Mouse (Mus musculus): Measurements from ENCODE around the gene Jmjd4.

The Jmjd4 gene

GRCm38 (mm10) chr11:59451086-59451485 lies 1.2 kb downstream of the Jmjd4 start, which contains the start of gene Snap47:
Snap47 (minus strand) TSS chr11:59451186.
- POLR2A ChIA-PET = interaction anchor here in 3 of 4 experiments (0.5 to 5.4 kb wide), 8 partner anchors 8 to 162 kb away, joined by 3 to 41 read pairs (median 6); partner anchors contain the start of gene Zfp867 (in 2 of the 3)
- CTCF ChIA-PET = no interaction called here

DNA sequence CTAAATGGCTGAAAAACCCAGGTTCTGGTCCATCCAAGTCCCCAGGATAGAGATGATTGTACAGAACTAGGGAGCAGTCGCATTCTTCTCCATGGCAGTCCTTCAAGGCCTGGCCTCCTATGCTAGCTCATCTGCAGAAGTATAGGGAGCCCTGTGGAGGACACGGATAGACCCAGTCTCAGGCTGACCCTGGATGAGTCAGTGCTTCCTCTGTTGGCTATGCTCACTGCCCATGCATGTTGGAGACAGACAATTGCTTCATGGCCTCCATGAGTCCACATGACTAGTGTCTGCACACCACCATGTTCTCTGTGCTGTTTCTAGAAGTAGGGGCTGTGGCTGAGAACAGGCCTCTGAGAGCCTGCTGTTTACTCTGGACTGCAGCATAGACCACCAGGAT lies 6.5 kb downstream of the Jmjd4 start:
- POLR2A ChIA-PET = interaction anchor here in 2 of 4 experiments (1.1 to 4.5 kb wide), 6 partner anchors 10 to 150 kb away, joined by 3 to 35 read pairs (median 3); partner anchors contain the start of genes Wnt9a (in 1 of the 2) and Zfp867 (in 1 of the 2)
- CTCF ChIA-PET = no interaction called here

DNA sequence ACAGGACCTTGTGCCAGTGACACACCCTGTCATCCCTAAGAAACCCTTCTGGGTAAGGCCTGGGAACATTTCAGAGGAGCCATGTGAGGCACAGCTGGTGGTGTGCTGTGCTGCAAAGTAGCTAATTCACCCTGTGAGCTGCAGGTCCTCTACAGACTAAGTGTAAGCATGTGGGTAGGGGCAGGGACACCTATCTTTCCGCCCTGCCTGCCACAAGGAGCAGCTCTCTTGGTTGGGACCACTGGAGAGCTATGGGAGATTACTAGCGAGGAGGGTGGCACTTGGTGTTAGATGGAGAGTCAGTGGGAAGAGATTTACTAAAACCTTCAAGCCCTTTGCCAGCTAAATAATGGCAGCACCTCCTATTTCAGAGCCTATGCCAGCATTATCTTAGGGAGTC lies 7.0 kb downstream of the Jmjd4 start:
- POLR2A ChIA-PET = interaction anchor here in 2 of 4 experiments (0.7 to 4.5 kb wide), 7 partner anchors 10 to 150 kb away, joined by 3 to 35 read pairs (median 3); partner anchors contain the start of genes Wnt9a (in 1 of the 2) and Zfp867 (in 1 of the 2)
- CTCF ChIA-PET = interaction anchor here in 1 of 4 experiments (0.6 kb wide), 1 partner anchor 14 kb away, joined by 8 read pairs; no protein-coding TSS in a partner anchor

- CTCF ChIA-PET = interaction anchor here (0.7 to 1.7 kb wide), 9 partner anchors 12 to 360 kb away, joined by 3 to 5 read pairs (median 3); partner anchors contain the start of gene Zfp867 (in 1 of the 4)
- POLR2A ChIA-PET = interaction anchor here (0.6 to 4.5 kb wide), 28 partner anchors 8 to 353 kb away, joined by 3 to 35 read pairs (median 4); partner anchors contain the start of genes Jmjd4 (in 3 of the 4), Zfp867 (in 3 of the 4), Wnt9a (in 2 of the 4) and Snap47 (in 1 of the 4)
Observed at GRCm38 (mm10) chr11:59458973-59459372, 9.1 kb downstream of the Jmjd4 start.

DNA sequence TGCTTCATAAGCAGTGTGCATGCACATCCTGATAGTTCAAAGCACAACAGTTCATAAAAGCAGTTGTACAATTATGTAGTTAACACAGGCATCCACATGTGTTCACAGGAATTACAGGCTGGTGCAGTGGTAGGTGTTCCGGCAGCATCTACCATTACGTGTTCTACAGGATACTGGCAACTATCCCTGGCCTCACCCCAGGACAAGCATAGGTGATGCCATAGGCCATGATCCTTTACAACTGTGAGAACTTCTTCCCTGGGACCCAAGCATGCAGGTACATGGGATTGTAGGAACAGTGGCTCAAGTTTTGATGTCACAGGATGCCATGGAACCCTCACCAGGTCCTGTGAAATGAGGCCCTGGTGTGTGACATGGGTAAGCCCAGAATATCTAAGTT lies 10.6 kb downstream of the Jmjd4 start:
- POLR2A ChIA-PET = interaction anchor here in 2 of 4 experiments (1.0 to 4.5 kb wide), 6 partner anchors 11 to 23 kb away, joined by 3 to 35 read pairs (median 6); partner anchors contain the start of genes Jmjd4 (in 1 of the 2) and Zfp867 (in 1 of the 2)
- CTCF ChIA-PET = no interaction called here

DNA sequence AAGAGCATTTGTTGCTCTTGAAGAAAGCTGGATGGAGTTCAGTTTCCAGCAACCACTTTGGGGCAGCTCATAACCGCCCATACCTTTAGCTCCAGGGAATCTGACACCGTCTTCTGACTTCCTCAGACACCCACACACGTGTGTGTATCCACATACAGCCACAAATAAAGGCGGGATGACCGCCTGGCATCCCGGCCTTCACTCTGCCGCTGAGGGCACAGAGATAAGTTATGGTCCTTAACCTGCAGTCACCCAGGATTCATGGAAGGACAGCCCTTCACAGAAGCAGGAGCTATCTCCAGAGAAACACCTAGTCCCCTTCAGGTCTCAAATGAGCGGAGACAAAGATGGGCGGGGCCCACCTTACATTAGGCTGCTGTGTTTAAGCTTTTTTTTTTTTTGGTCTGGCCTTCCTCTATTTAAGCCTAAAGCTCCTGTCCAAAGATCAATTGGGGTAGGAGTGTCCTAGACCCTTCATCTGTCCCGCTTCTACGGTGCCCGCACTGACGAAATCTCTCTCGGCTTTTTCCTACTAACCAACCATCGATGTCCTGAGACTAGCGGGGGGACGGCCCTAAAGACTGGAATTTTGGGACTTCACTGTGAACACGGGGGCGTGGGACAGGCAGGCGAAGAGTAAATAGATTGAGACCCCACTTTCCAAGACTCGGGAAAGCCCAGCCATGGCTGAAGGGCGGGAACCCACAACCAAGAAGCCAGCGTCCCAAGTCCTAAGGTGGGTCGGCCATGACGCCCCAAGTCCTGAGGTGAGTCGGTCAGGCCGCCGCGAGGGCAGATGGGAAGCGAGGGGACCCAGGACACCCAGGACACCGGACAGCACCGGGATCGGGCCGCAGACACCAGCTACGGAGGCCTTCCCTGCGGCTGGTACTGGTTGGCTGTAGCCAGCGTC lies 21.8 kb downstream of the Jmjd4 start:
- ChIA-PET POLR2A (interaction anchor here (0.5 to 5.7 kb wide), 72 partner anchors 9 to 368 kb away, joined by 3 to 57 read pairs (median 4); partner anchors contain the start of genes Snap47 (in 3 of the 4), Jmjd4 (in 2 of the 4), Wnt9a (in 2 of the 4) and Cops3 (in 1 of the 4)), CTCF (interaction anchor here (0.6 to 3.8 kb wide), 23 partner anchors 11 to 340 kb away, joined by 3 to 33 read pairs (median 4); partner anchors contain the start of genes Wnt9a (in 1 of the 4) and Zkscan17 (in 1 of the 4))

DNA sequence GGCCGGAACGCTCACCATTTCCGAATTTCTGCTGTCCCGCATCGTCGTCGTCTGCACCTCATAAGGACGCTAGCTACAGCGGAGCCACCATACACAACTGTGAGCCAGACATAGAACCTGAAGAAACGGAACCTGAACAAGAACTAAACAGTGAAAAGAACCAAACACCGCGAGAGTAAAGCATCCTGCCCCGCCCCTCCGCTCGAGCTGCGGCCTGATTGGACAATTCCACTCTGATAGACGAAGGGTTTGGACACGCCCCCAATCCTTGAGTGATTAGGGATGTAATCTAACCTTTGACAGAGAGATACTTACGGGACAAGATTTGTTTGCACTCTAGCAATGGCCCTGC lies 22.5 kb downstream of the Jmjd4 start, which contains the start of gene Zfp867:
TSS of gene Zfp867 (minus strand) at position 149 of the 352 bp plus-strand sequence.
- ChIA-PET CTCF (interaction anchor here in 3 of 4 experiments (0.6 to 3.8 kb wide), 15 partner anchors 11 to 253 kb away, joined by 3 to 33 read pairs (median 5); partner anchors contain the start of genes Wnt9a (in 1 of the 3) and Zkscan17 (in 1 of the 3)), POLR2A (interaction anchor here (0.5 to 5.7 kb wide), 56 partner anchors 8 to 634 kb away, joined by 3 to 57 read pairs (median 4); partner anchors contain the start of genes Jmjd4 (in 3 of the 4), Snap47 (in 3 of the 4), Cops3 (in 1 of the 4) and Iba57 (in 1 of the 4))

- ChIA-PET POLR2A (no interaction called here), CTCF (interaction anchor here in 1 of 4 experiments (0.6 kb wide), 1 partner anchor 175 kb away, joined by 3 read pairs; no protein-coding TSS in a partner anchor)
Observed at GRCm38 (mm10) chr11:59477240-59477639, 27.4 kb downstream of the Jmjd4 start.

DNA sequence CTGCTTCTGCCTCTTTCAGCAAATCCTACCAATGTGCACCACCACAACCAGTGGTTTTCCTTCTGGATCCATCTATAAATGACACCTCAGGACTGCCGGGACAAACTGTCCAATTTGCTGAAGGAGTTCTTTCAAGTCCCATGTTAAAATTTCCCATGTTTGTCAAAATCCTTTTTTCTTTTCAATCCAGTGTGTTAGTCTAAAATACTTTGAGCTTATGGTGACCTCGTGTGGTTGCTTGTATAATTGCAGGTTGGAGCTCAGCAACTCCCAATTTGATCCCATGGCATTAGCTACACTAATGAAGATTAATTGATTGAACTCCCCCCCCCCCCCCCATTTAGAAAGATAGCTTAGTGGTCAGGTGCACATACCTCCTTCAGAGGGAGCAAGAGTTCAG lies 33.4 kb downstream of the Jmjd4 start:
- ChIA-PET POLR2A (interaction anchor here (0.6 to 7.9 kb wide), 27 partner anchors 11 to 303 kb away, joined by 3 to 57 read pairs (median 4); partner anchors contain the start of genes Wnt9a (in 3 of the 4), Zfp867 (in 2 of the 4) and Zkscan17 (in 1 of the 4)), CTCF (interaction anchor here (0.5 to 3.3 kb wide), 74 partner anchors 8 to 1275 kb away, joined by 3 to 51 read pairs (median 4); partner anchors contain the start of genes Wnt9a (in 2 of the 4), Zfp867 (in 2 of the 4) and Zkscan17 (in 2 of the 4))

GRCm38 (mm10) chr11:59485641-59486040 lies 35.8 kb downstream of the Jmjd4 start:
- ChIA-PET POLR2A (interaction anchor here in 3 of 4 experiments (0.7 to 7.9 kb wide), 12 partner anchors 13 to 344 kb away, joined by 3 to 57 read pairs (median 4); partner anchors contain the start of genes Zfp867 (in 3 of the 3) and Wnt9a (in 1 of the 3)), CTCF (interaction anchor here (0.8 to 3.3 kb wide), 7 partner anchors 12 to 188 kb away, joined by 3 to 42 read pairs (median 4); no protein-coding TSS in a partner anchor)

- CTCF ChIA-PET = interaction anchor here (0.5 to 3.3 kb wide), 5 partner anchors 12 to 186 kb away, joined by 3 to 42 read pairs (median 6); no protein-coding TSS in a partner anchor
- POLR2A ChIA-PET = interaction anchor here in 3 of 4 experiments (0.7 to 7.9 kb wide), 10 partner anchors 12 to 344 kb away, joined by 3 to 57 read pairs (median 4); partner anchors contain the start of gene Zfp867 (in 3 of the 3)
Observed at GRCm38 (mm10) chr11:59486222-59486621, 36.4 kb downstream of the Jmjd4 start.

DNA sequence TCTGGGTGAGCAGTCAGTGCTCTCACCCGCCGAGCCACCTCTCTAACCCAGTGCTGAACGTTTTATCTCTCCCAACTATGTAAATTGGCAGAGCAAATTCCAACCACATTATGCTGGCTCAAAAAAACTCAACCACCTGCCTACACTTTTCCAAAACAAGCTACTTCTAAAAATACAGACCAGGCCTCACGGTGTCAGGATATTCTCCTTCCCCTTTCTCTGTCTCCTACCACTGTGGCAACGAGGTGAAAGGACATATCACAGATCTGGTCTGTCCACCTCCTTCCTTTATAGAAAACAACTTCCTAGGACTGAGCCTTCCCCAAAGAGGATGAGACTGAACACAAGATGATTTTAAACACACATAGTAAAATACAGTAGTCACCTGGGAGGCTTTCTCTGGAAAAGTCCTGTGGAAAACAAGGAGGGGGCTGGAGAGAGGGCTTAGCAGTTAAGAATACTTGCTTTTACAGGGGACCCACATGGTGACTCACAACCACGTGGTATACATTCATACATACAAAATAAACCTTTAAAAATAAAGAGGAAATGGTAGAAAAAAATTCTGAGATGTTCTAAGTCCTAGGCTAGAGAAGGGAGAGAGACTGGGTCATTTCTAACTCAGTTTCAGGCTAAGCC lies 46.9 kb downstream of the Jmjd4 start:
- ChIA-PET CTCF (interaction anchor here in 2 of 4 experiments (0.5 to 0.9 kb wide), 2 partner anchors 194 to 1018 kb away, joined by 5 to 8 read pairs; no protein-coding TSS in a partner anchor), POLR2A (interaction anchor here in 2 of 4 experiments (0.7 to 1.6 kb wide), 4 partner anchors 13 to 651 kb away, joined by 3 to 7 read pairs (median 4); no protein-coding TSS in a partner anchor)

- CTCF ChIA-PET = interaction anchor here (0.5 to 1.8 kb wide), 13 partner anchors 11 to 1924 kb away, joined by 3 to 8 read pairs (median 4); partner anchors contain the start of gene Zkscan17 (in 3 of the 4)
- POLR2A ChIA-PET = interaction anchor here in 2 of 4 experiments (0.6 to 1.9 kb wide), 7 partner anchors 9 to 96 kb away, joined by 3 to 10 read pairs (median 3); no protein-coding TSS in a partner anchor
Observed at GRCm38 (mm10) chr11:59497747-59498146, 47.9 kb downstream of the Jmjd4 start.

- ChIA-PET POLR2A (interaction anchor here in 2 of 4 experiments (1.0 to 1.5 kb wide), 4 partner anchors 10 to 31 kb away, joined by 3 to 4 read pairs (median 4); no protein-coding TSS in a partner anchor), CTCF (interaction anchor here in 3 of 4 experiments (0.6 to 0.9 kb wide), 3 partner anchors 16 to 200 kb away, joined by 3 to 9 read pairs (median 8); partner anchors contain the start of gene Jmjd4 (in 1 of the 3))
Observed at GRCm38 (mm10) chr11:59501978-59502700, 52.3 kb downstream of the Jmjd4 start.

- ChIA-PET POLR2A (interaction anchor here in 3 of 4 experiments (0.6 to 4.7 kb wide), 21 partner anchors 9 to 917 kb away, joined by 3 to 28 read pairs (median 4); partner anchors contain the start of genes Zkscan17 (in 2 of the 3) and Zfp867 (in 1 of the 3)), CTCF (interaction anchor here in 2 of 4 experiments (0.7 to 2.8 kb wide), 3 partner anchors 20 to 273 kb away, joined by 3 to 18 read pairs (median 3); partner anchors contain the start of gene Zkscan17 (in 1 of the 2))
Observed at GRCm38 (mm10) chr11:59505351-59505838, 55.5 kb downstream of the Jmjd4 start.

Data from embryonic stem cell, embryonic (primary cell).